Mouse (Mus musculus) kidney, postnatal 0 days (tissue): Measurements from ENCODE around the gene Abcd3. TPM values are rescaled to one million over a fixed set of nuclear protein-coding genes. Genes with fewer than 3 reads are reported as not detected.

Experiments used
- ATAC-seq: fragments of 200-750 bp; cut with Nextera tagmentation; replicated peaks from 2 replicates; pipeline ENCODE4 v1.8.0; 2017; ENCODE audit warnings: low read depth, moderate number of reproducible peaks, moderate TSS enrichment, moderate library complexity; ENCODE audit not compliant: low FRiP score
- DNase-seq: peaks from one replicate; pipeline ENCODE4 v3.0.0-alpha.2; 2016; ENCODE audit warnings: low spot score
- H3K27ac ChIP-seq: fragments of 300-500 bp; sonication (generic); 2 replicates; pipeline ENCODE4 v1.5.1; 2014; ENCODE audit warnings: mild to moderate bottlenecking
- H3K27me3 ChIP-seq: fragments of 300-500 bp; sonication (generic); 2 replicates; pipeline ENCODE4 v1.6.1; 2014; ENCODE audit warnings: low read length, mixed read lengths; ENCODE audit not compliant: insufficient read depth
- H3K36me3 ChIP-seq: fragments of 300-500 bp; sonication (generic); 2 replicates; pipeline ENCODE4 v1.6.1; 2014; ENCODE audit warnings: low read length, mixed read lengths; ENCODE audit not compliant: insufficient read depth
- H3K4me1 ChIP-seq: fragments of 300-500 bp; sonication (generic); replicated peaks from 2 replicates; pipeline ENCODE4 v1.6.1; 2014; ENCODE audit warnings: antibody characterized with exemption, low read length, mixed read lengths; ENCODE audit not compliant: insufficient read depth
- H3K4me2 ChIP-seq: fragments of 300-500 bp; sonication (generic); 2 replicates; pipeline ENCODE4 v1.6.1; 2014; ENCODE audit warnings: mild to moderate bottlenecking, low read length, moderate library complexity, mixed read lengths
- H3K4me3 ChIP-seq: fragments of 300-500 bp; sonication (generic); replicated peaks from 2 replicates; pipeline ENCODE4 v1.5.1; 2014; ENCODE audit warnings: low read depth, low read length
- H3K9ac ChIP-seq: fragments of 300-500 bp; sonication (generic); 2 replicates; pipeline ENCODE4 v1.6.1; 2014; ENCODE audit warnings: low read depth, low read length
- H3K9me3 ChIP-seq: fragments of 300-500 bp; sonication (generic); replicated peaks from 2 replicates; pipeline ENCODE4 v1.6.1; 2016; ENCODE audit warnings: low read length, inconsistent platforms, mixed read lengths
- CTCF ChIP-seq: IDR thresholded peaks from 2 replicates; pipeline ENCODE4 v1.5.1; 2016; ENCODE audit warnings: antibody characterized with exemption, low read depth, mild to moderate bottlenecking, moderate library complexity
- WGBS: fragments of 180-500 bp; shearing (Covaris S2); extraction: QIAGEN DNeasy Blood & Tissue Kit; methylation state at CpG from one replicate; pipeline ENCODE4 v1.1.7; 2014; 5-methylcytosine and 5-hydroxymethylcytosine counted together
- polyA plus RNA-seq: library from polyadenylated mRNA; unstranded; fragments of >200 nt; fragmentation: Nextera tagmentation; extraction: Ambion mirVana; gene quantifications from 2 replicates; pipeline ENCODE4 v1.2.1, GENCODE M21; 2015

The Abcd3 gene
- polyA plus RNA-seq, 1 experiment from 2014 or later: 75.1 TPM

GRCm38 (mm10) chr3:121850381-121850780, 35.3 kb upstream of the Abcd3 start:
- Histone ChIP-seq H3K9ac (no peak overlapping the region), H3K4me2 (no peak overlapping the region), H3K4me3 (no peak overlapping the region), H3K27ac (no peak overlapping the region), H3K9me3 (no peaks in the 10 kb centered on the region), H3K36me3 (no peaks in the 10 kb centered on the region), H3K27me3 (no peaks in the 10 kb centered on the region), H3K4me1 (no peaks in the 10 kb centered on the region; the same call in 1 of the 2 replicates)
- no peak for TF ChIP-seq CTCF
- ATAC-seq (no peak), DNase-seq (no peak)
- 98% methylated on average over 4 of the region's 4 CpGs for WGBS

GRCm38 (mm10) chr3:121847296-121847695, 32.2 kb upstream of the Abcd3 start:
- Histone ChIP-seq H3K4me2 (no peak overlapping the region), H3K27ac (no peak overlapping the region), H3K36me3 (no peaks in the 10 kb centered on the region), H3K27me3 (no peaks in the 10 kb centered on the region), H3K4me3 (no peak overlapping the region), H3K9ac (no peak overlapping the region), H3K4me1 (no peaks in the 10 kb centered on the region; the same call in 1 of the 2 replicates), H3K9me3 (no peaks in the 10 kb centered on the region)
- DNase-seq (no peak), ATAC-seq (no peak)
- no peak for TF ChIP-seq CTCF

GRCm38 (mm10) chr3:121844658-121845057, 29.6 kb upstream of the Abcd3 start:
- no peak overlapping the region for H3K4me2 ChIP-seq
- no peaks in the 10 kb centered on the region for H3K4me1 ChIP-seq
- no peak for TF ChIP-seq CTCF
- H3K27ac ChIP-seq: no peak overlapping the region
- 76% methylated on average over 6 of the region's 6 CpGs for whole genome bisulfite sequencing
- no peak overlapping the region for H3K4me3 ChIP-seq
- DNase-seq: peak; percentile 31
- no peaks in the 10 kb centered on the region for H3K36me3 ChIP-seq
- H3K27me3 ChIP-seq: no peaks in the 10 kb centered on the region
- ATAC-seq: no peak; the same call in 1 of the 2 replicates
- no peak overlapping the region for H3K9ac ChIP-seq
- H3K9me3 ChIP-seq: no peaks in the 10 kb centered on the region

- Histone ChIP-seq H3K27me3 (no peaks in the 10 kb centered on the region), H3K27ac (no peak overlapping the region), H3K4me1 (no peaks in the 10 kb centered on the region), H3K4me2 (no peak overlapping the region), H3K36me3 (no peaks in the 10 kb centered on the region), H3K9ac (no peak overlapping the region), H3K4me3 (no peak overlapping the region), H3K9me3 (no peaks in the 10 kb centered on the region)
- no peak for ATAC-seq
- TF ChIP-seq CTCF: no peak
- WGBS: 69% methylated on average over 3 of the region's 3 CpGs
- DNase-seq: no peak
Measured at GRCm38 (mm10) chr3:121844013-121844412, 28.9 kb upstream of the Abcd3 start.

- ATAC-seq: no peak
- WGBS: 78% methylated on average over 5 of the region's 5 CpGs
Measured at GRCm38 (mm10) chr3:121843254-121843653, 28.2 kb upstream of the Abcd3 start.

GRCm38 (mm10) chr3:121842306-121842860, 27.3 kb upstream of the Abcd3 start:
- no peaks in the 10 kb centered on the region for H3K9me3 ChIP-seq
- H3K4me3 ChIP-seq: no peak overlapping the region
- DNase-seq: no peak
- no peaks in the 10 kb centered on the region for H3K36me3 ChIP-seq
- WGBS: 28% methylated on average over 7 of the region's 7 CpGs
- H3K27me3 ChIP-seq: no peaks in the 10 kb centered on the region
- no peak overlapping the region for H3K27ac ChIP-seq
- TF ChIP-seq CTCF: no peak
- no peak overlapping the region for H3K4me2 ChIP-seq
- no peak for ATAC-seq
- H3K9ac ChIP-seq: no peak overlapping the region
- H3K4me1 ChIP-seq: no peaks in the 10 kb centered on the region

More at GRCm38 (mm10) chr3:121843254-121843653, 28.2 kb upstream of the Abcd3 start:
- Histone ChIP-seq H3K9ac (no peak overlapping the region), H3K4me3 (no peak overlapping the region), H3K27me3 (no peaks in the 10 kb centered on the region), H3K9me3 (no peaks in the 10 kb centered on the region), H3K4me2 (no peak overlapping the region), H3K36me3 (no peaks in the 10 kb centered on the region), H3K4me1 (no peaks in the 10 kb centered on the region), H3K27ac (no peak overlapping the region)
- no peak for TF ChIP-seq CTCF
- DNase-seq: no peak

- no peak overlapping the region for H3K4me3 ChIP-seq
- 64% methylated on average over 9 of the region's 9 CpGs for WGBS
- no peaks in the 10 kb centered on the region for H3K9me3 ChIP-seq
- no peak overlapping the region for H3K4me2 ChIP-seq
- ATAC-seq: no peak
- no peak for DNase-seq
- no peak overlapping the region for H3K27ac ChIP-seq
- no peak overlapping the region for H3K9ac ChIP-seq
- no peak for TF ChIP-seq CTCF
- no peaks in the 10 kb centered on the region for H3K36me3 ChIP-seq
- H3K4me1 ChIP-seq: no peaks in the 10 kb centered on the region
- no peaks in the 10 kb centered on the region for H3K27me3 ChIP-seq
Measured at GRCm38 (mm10) chr3:121841412-121842014, 26.4 kb upstream of the Abcd3 start.
